Mouse (Mus musculus) C2C12 (cell line): Measurements from ENCODE around the gene Lrrc73. TPM values are rescaled to one million over a fixed set of nuclear protein-coding genes. Genes with fewer than 3 reads are reported as not detected.

Source experiments
- H3K27me3 ChIP-seq: one replicate; pipeline ENCODE4 v1.6.1; 2011; ENCODE audit not compliant: control insufficient read depth, insufficient read depth, insufficient read length
- H3K36me3 ChIP-seq: one replicate; pipeline ENCODE4 v1.6.1; 2011; ENCODE audit not compliant: control insufficient read depth, insufficient read depth
- H3K4me3 ChIP-seq: one replicate; pipeline ENCODE4 v1.5.1; 2011; ENCODE audit warnings: mild to moderate bottlenecking, control low read depth; ENCODE audit not compliant: poor library complexity, insufficient read depth, severe bottlenecking
- H3K79me2 ChIP-seq: one replicate; pipeline ENCODE4 v1.6.1; 2011; ENCODE audit not compliant: control insufficient read depth, insufficient read depth
- H3K79me3 ChIP-seq: one replicate; pipeline ENCODE4 v1.6.1; 2011; ENCODE audit warnings: low read depth, control low read depth
- H3ac ChIP-seq: one replicate; pipeline ENCODE3; 2011; ENCODE audit warnings: low read depth; ENCODE audit not compliant: control insufficient read depth, insufficient read length
- CEBPB ChIP-seq: IDR thresholded peaks from one replicate; pipeline ENCODE4 v1.6.1; 2011; ENCODE audit warnings: low read depth, mild to moderate bottlenecking, control low read depth, moderate library complexity
- CTCF ChIP-seq: IDR thresholded peaks from one replicate; pipeline ENCODE4 v1.5.1; 2011; ENCODE audit not compliant: control insufficient read depth, insufficient read depth, insufficient read length
- FOSL1 ChIP-seq: IDR thresholded peaks from one replicate; pipeline ENCODE4 v1.8.0; 2011; ENCODE audit warnings: mild to moderate bottlenecking, low read length; ENCODE audit not compliant: poor library complexity, insufficient read depth, severe bottlenecking
- MAX ChIP-seq: IDR thresholded peaks from one replicate; pipeline ENCODE4 v1.6.1; 2011; ENCODE audit warnings: mild to moderate bottlenecking, control low read depth
- MYOD1 ChIP-seq: IDR thresholded peaks from one replicate; pipeline ENCODE4 v1.6.1; 2011; ENCODE audit warnings: low read depth; ENCODE audit not compliant: control insufficient read depth, insufficient read length
- MYOG ChIP-seq: IDR thresholded peaks from one replicate; pipeline ENCODE4 v1.6.1; 2011; ENCODE audit not compliant: control insufficient read depth, insufficient read length; ENCODE audit errors: extremely low read depth
- USF1 ChIP-seq: IDR thresholded peaks from one replicate; pipeline ENCODE4 v1.6.1; 2011; ENCODE audit warnings: low read depth, mild to moderate bottlenecking, control low read depth, moderate library complexity
- polyA plus RNA-seq: library from polyadenylated mRNA; unstranded; fragments of >200 nt; fragmentation: generic; extraction: Trizol; gene quantifications from one replicate; pipeline ENCODE4 v1.2.1, GENCODE M21; 2012; ENCODE audit warnings: missing spikeins

The Lrrc73 gene
- polyA plus RNA-seq, 1 experiment: 5.3 TPM

GRCm38 (mm10) chr17:46243624-46244023 is 9.7 kb upstream of the Lrrc73 start:
- Histone ChIP-seq H3K4me3 (no peak overlapping the region), H3K79me3 (peaks cover 27% of the 10 kb centered on the region), H3K27me3 (no peaks in the 10 kb centered on the region), H3ac (no peak overlapping the region), H3K36me3 (peaks cover 79% of the 10 kb centered on the region), H3K79me2 (peaks cover 46% of the 10 kb centered on the region)
- TF ChIP-seq CEBPB (no peak), CTCF (no peak), FOSL1 (no peak), USF1 (no peak), MAX (no peak), MYOG (no peak), MYOD1 (no peak)

- H3K36me3 ChIP-seq: peaks cover 77% of the 10 kb centered on the region
- no peaks in the 10 kb centered on the region for H3K27me3 ChIP-seq
- TF ChIP-seq CTCF (no peak), FOSL1 (no peak), CEBPB (no peak), MYOD1 (no peak), MYOG (no peak), MAX (no peak), USF1 (no peak)
- peaks cover 34% of the 10 kb centered on the region for H3K79me3 ChIP-seq
- H3K4me3 ChIP-seq: no peak overlapping the region
- no peak overlapping the region for H3ac ChIP-seq
- peaks cover 56% of the 10 kb centered on the region for H3K79me2 ChIP-seq
Measured at GRCm38 (mm10) chr17:46244579-46244978, 8.8 kb upstream of the Lrrc73 start.

GRCm38 (mm10) chr17:46247512-46248188 is 5.7 kb upstream of the Lrrc73 start, which contains the start of the genes Polr1c and Yipf3:
Gene Polr1c, minus strand, starts transcription at chr17:46248054.
Gene Yipf3, plus strand, starts transcription at chr17:46248080.
- H3K36me3 ChIP-seq: peaks cover 76% of the 10 kb centered on the region
- H3K27me3 ChIP-seq: no peaks in the 10 kb centered on the region
- H3ac ChIP-seq: peak within 1 kb of the TSS; percentile 94
- H3K4me3 ChIP-seq: peak within 1 kb of the TSS; percentile 99
- peaks cover 64% of the 10 kb centered on the region for H3K79me2 ChIP-seq
- TF ChIP-seq MYOD1 (no peak), CEBPB (no peak), CTCF (no peak), MAX (no peak), FOSL1 (no peak), MYOG (no peak)
- peaks cover 34% of the 10 kb centered on the region for H3K79me3 ChIP-seq

GRCm38 (mm10) chr17:46248189-46248522 is 5.2 kb upstream of the Lrrc73 start:
- no peak for TF ChIP-seq CEBPB
- no peak for TF ChIP-seq MYOG
- no peak for TF ChIP-seq MAX
- peaks cover 34% of the 10 kb centered on the region for H3K79me3 ChIP-seq
- peaks cover 64% of the 10 kb centered on the region for H3K79me2 ChIP-seq
- peak overlapping the region; percentile 99 for H3K4me3 ChIP-seq
- H3K27me3 ChIP-seq: no peaks in the 10 kb centered on the region
- H3ac ChIP-seq: peak overlapping the region; percentile 70
- H3K36me3 ChIP-seq: peaks cover 71% of the 10 kb centered on the region

- Histone ChIP-seq H3K79me2 (peaks cover 42% of the 10 kb centered on the region), H3K36me3 (peaks cover 43% of the 10 kb centered on the region), H3K79me3 (peaks cover 27% of the 10 kb centered on the region), H3ac (no peak overlapping the region), H3K27me3 (no peaks in the 10 kb centered on the region), H3K4me3 (no peak overlapping the region)
- TF ChIP-seq CTCF (no peak), MYOD1 (no peak), USF1 (no peak), MYOG (no peak), CEBPB (no peak), FOSL1 (no peak), MAX (no peak)
Measured at GRCm38 (mm10) chr17:46251174-46251573, 2.2 kb upstream of the Lrrc73 start.
